Mouse (Mus musculus) natural killer cell, adult 2 months (primary cell): Measurements from ENCODE around the gene 2210010C04Rik.
"Not testable (repeated sequence)": the region's sequence is repeated elsewhere in the genome, so short reads cannot be mapped to it uniquely, and the experiment has no call there.

Source experiments
- DNase-seq, 2 experiments: peaks; one replicate each; pipeline ENCODE4 v3.0.0; 2022; ENCODE audit warnings: low spot score in 2 of 2

2210010C04Rik gene

DNA sequence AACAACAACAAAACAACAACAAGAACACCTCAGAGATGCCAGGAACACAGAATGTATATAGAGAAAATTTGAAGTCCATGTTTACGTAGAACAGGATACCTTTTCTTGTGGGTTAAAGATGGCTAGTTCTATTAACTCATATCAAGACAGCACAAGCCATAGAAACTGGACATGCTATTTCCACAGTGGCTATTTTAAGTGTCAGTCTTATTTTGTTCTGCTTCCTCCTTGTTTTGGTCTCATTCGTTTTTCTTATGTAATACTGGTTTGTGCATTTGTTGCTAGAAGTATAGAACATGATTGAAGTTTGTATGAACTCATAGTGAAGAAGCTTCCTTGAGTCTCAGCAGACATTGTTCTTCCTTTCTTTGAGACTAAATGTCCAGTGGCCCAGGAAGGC is 16.2 kb downstream of the 2210010C04Rik start:
- no peak for DNase-seq

DNA sequence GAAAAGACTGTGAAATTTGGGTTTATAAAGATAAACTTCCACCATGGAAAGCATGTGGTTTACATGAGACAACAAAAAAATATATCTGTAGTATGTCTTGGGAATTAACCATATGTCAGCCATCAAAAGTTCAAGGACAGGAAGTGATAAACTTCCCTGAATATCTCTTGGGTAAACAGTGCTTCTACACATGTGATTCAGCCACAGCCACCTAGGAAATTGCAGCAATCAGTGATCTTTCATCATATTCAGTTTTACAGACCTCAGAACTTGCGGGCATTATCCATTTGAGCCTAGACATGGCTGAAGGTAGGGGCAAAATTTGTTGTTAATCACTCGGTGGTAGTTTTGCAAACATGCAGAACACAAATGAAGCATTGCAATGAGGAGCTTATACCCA is 16.7 kb downstream of the 2210010C04Rik start:
- DNase-seq, result no peak

DNA sequence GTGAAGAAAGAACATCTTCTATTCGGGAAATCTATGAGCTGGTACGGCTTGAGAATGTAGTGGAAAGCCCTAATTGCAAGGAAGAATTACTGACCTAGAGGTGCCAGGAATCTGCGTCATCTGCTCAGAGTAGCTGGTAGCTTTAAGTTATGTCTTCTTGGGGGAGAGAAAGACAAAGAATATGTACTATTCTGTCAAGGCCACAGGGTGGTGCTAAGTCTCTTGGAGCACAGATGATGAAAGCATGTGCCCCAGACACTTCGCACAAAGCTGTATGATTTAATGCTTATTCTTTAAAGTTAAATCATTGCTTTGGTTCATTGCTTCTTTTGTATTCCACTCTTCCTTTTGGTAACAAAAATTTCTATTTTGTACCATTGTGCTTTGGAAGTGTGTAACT is 20.2 kb downstream of the 2210010C04Rik start:
- DNase-seq, result no peak

DNA sequence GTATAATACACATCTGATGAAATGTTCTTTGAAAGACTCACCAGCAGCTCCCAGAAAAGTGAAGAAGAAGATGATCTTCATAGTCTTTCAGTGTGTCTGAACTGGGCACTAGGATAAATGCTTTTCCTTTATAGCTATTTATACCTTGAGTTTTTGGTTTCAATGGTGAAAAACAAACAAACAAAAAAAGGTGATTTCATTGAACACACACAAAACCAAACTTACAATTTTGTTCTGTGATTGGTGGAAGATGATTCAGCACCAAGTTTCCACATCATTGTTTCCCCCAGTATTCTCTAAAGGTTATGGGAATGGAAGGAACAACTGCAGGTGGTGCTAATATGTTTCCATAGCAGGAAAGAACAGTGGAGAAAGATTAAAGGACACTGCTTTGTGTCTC is 35.9 kb downstream of the 2210010C04Rik start, which contains the start of gene Gm2663:
TSS of gene Gm2663 (minus strand) at position 101 of the 400 bp plus-strand sequence.
- not testable (repeated sequence) for DNase-seq
